Mouse (Mus musculus) spleen, postnatal 10 days (tissue): Measurements from ENCODE around the gene E2f1.

Experiments
- DNase-seq, 2 experiments: peaks; one replicate each; pipeline ENCODE4 v3.0.0; 2021 to 2022; ENCODE audit warnings: low spot score in 2 of 2

Gene E2f1

GRCm38 (mm10) chr2:154552424-154552907, 17.2 kb downstream of the E2f1 start:
- peak; percentile 54 to 82 for DNase-seq

GRCm38 (mm10) chr2:154551927-154552326, 17.8 kb downstream of the E2f1 start:
- DNase-seq: no peak

GRCm38 (mm10) chr2:154551476-154551875, 18.2 kb downstream of the E2f1 start, which contains the start of gene Actl10:
TSS of gene Actl10 (plus strand) at chr2:154551776.
- no peak for DNase-seq

- DNase-seq: no peak
Measured at GRCm38 (mm10) chr2:154550937-154551336, 18.8 kb downstream of the E2f1 start.

- DNase-seq: no peak
Measured at GRCm38 (mm10) chr2:154549886-154550189, 19.9 kb downstream of the E2f1 start.

GRCm38 (mm10) chr2:154549127-154549885, 20.4 kb downstream of the E2f1 start:
- DNase-seq: peak in 1 of 2 experiments; percentile 69

- peak in 1 of 2 experiments; percentile 39 for DNase-seq
Measured at GRCm38 (mm10) chr2:154548688-154549087, 21.0 kb downstream of the E2f1 start.

- no peak for DNase-seq
Measured at GRCm38 (mm10) chr2:154546711-154547110, 23.0 kb downstream of the E2f1 start, which contains the start of gene 1700003F12Rik. TSS of gene 1700003F12Rik (plus strand) at chr2:154547085.

- no peak for DNase-seq
Measured at GRCm38 (mm10) chr2:154543567-154544347, 25.9 kb downstream of the E2f1 start.

- DNase-seq: no peak
Measured at GRCm38 (mm10) chr2:154541630-154542029, 28.1 kb downstream of the E2f1 start.

- peak in 1 of 2 experiments; percentile 55 for DNase-seq
Measured at GRCm38 (mm10) chr2:154539720-154540119, 30.0 kb downstream of the E2f1 start.

GRCm38 (mm10) chr2:154538710-154539109, 31.0 kb downstream of the E2f1 start:
- no peak for DNase-seq

- no peak for DNase-seq
Measured at GRCm38 (mm10) chr2:154538310-154538709, 31.4 kb downstream of the E2f1 start.

- no peak for DNase-seq
Measured at GRCm38 (mm10) chr2:154534704-154535270, 34.9 kb downstream of the E2f1 start.

- no peak for DNase-seq
Measured at GRCm38 (mm10) chr2:154532888-154533287, 36.8 kb downstream of the E2f1 start.

GRCm38 (mm10) chr2:154526531-154526930, 43.2 kb downstream of the E2f1 start:
- no peak for DNase-seq

GRCm38 (mm10) chr2:154525285-154525684, 44.4 kb downstream of the E2f1 start:
- DNase-seq: no peak

GRCm38 (mm10) chr2:154522334-154522733, 47.4 kb downstream of the E2f1 start:
- no peak for DNase-seq

- no peak for DNase-seq
Measured at GRCm38 (mm10) chr2:154521449-154521848, 48.2 kb downstream of the E2f1 start.

GRCm38 (mm10) chr2:154517424-154517823, 52.3 kb downstream of the E2f1 start:
- no peak for DNase-seq

GRCm38 (mm10) chr2:154516944-154517343, 52.7 kb downstream of the E2f1 start:
- DNase-seq: no peak

- no peak for DNase-seq
Measured at GRCm38 (mm10) chr2:154510141-154510540, 59.6 kb downstream of the E2f1 start.
